Mouse (Mus musculus) neural tube, embryonic 15.5 days (tissue): ENCODE results near the gene BC051019. TPM values are rescaled to one million over a fixed set of nuclear protein-coding genes. Genes with fewer than 3 reads are reported as not detected.

Experiments
- ATAC-seq: fragments of 200-750 bp; cut with Nextera tagmentation; 2 replicates; pipeline ENCODE4 v1.8.0; 2017; ENCODE audit warnings: mild to moderate bottlenecking, moderate TSS enrichment, moderate library complexity; ENCODE audit not compliant: low FRiP score
- H3K27ac ChIP-seq: fragments of 300-500 bp; sonication (generic); replicated peaks from 2 replicates; pipeline ENCODE4 v1.5.1; 2015; ENCODE audit warnings: mild to moderate bottlenecking, inconsistent platforms
- H3K27me3 ChIP-seq: fragments of 300-500 bp; sonication (generic); replicated peaks from 2 replicates; pipeline ENCODE4 v1.6.1; 2015; ENCODE audit warnings: inconsistent platforms
- H3K36me3 ChIP-seq: fragments of 300-500 bp; sonication (generic); 2 replicates; pipeline ENCODE4 v1.6.1; 2015; ENCODE audit warnings: inconsistent platforms
- H3K4me1 ChIP-seq: fragments of 300-500 bp; sonication (generic); 2 replicates; pipeline ENCODE4 v1.6.1; 2015; ENCODE audit warnings: inconsistent platforms
- H3K4me2 ChIP-seq: fragments of 300-500 bp; sonication (generic); 2 replicates; pipeline ENCODE4 v1.6.1; 2015; ENCODE audit warnings: inconsistent platforms, mild to moderate bottlenecking, moderate library complexity
- H3K4me3 ChIP-seq: fragments of 300-500 bp; sonication (generic); replicated peaks from 2 replicates; pipeline ENCODE4 v1.5.1; 2015; ENCODE audit warnings: mild to moderate bottlenecking, inconsistent platforms
- H3K9ac ChIP-seq: fragments of 300-500 bp; sonication (generic); replicated peaks from 2 replicates; pipeline ENCODE4 v1.6.1; 2015; ENCODE audit warnings: mild to moderate bottlenecking, inconsistent platforms
- H3K9me3 ChIP-seq: fragments of 300-500 bp; sonication (generic); replicated peaks from 2 replicates; pipeline ENCODE4 v1.6.1; 2016; ENCODE audit warnings: inconsistent platforms
- WGBS: fragments of 180-500 bp; shearing (Covaris S2); methylation state at CpG from one replicate; pipeline ENCODE4 v1.1.7; 2015; ENCODE audit warnings: mixed read lengths; 5-methylcytosine and 5-hydroxymethylcytosine counted together
- polyA plus RNA-seq: library from polyadenylated mRNA; unstranded; fragments of >200 nt; fragmentation: Nextera tagmentation; extraction: Ambion mirVana; gene quantifications from 2 replicates; pipeline ENCODE4 v1.2.1, GENCODE M21; 2015

The BC051019 gene
- polyA plus RNA-seq, 1 experiment from 2014 or later = not detected

- H3K9ac ChIP-seq = no peak overlapping the region
- WGBS = 63% methylated on average over 4 of the region's 4 CpGs
- H3K27me3 ChIP-seq = no peaks in the 10 kb centered on the region
- no peak overlapping the region for H3K4me3 ChIP-seq
- no peak overlapping the region for H3K4me2 ChIP-seq
- no peaks in the 10 kb centered on the region for H3K36me3 ChIP-seq
- peaks cover 9% of the 10 kb centered on the region; the same call in 1 of the 2 replicates for H3K4me1 ChIP-seq
- ATAC-seq = no peak
- H3K9me3 ChIP-seq = no peaks in the 10 kb centered on the region
- H3K27ac ChIP-seq = no peak overlapping the region
Observed at GRCm38 (mm10) chr7:109674944-109675628, 48.6 kb downstream of the BC051019 start.

GRCm38 (mm10) chr7:109671581-109672471, 51.8 kb downstream of the BC051019 start:
- ATAC-seq = peak; percentile 93
- H3K27me3 ChIP-seq = no peaks in the 10 kb centered on the region
- no peaks in the 10 kb centered on the region for H3K36me3 ChIP-seq
- peaks cover 9% of the 10 kb centered on the region; the same call in 1 of the 2 replicates for H3K4me1 ChIP-seq
- H3K4me2 ChIP-seq = peak overlapping the region; percentile 70
- 1% methylated on average over 34 of the region's 44 CpGs for WGBS
- H3K9ac ChIP-seq = peak overlapping the region; percentile 51
- H3K27ac ChIP-seq = peak overlapping the region; percentile 79
- peak overlapping the region; percentile 48 for H3K4me3 ChIP-seq
- H3K9me3 ChIP-seq = no peaks in the 10 kb centered on the region

GRCm38 (mm10) chr7:109669426-109670170, 54.1 kb downstream of the BC051019 start:
- ATAC-seq = no peak
- H3K4me3 ChIP-seq = no peak overlapping the region
- peaks cover 9% of the 10 kb centered on the region; the same call in 1 of the 2 replicates for H3K4me1 ChIP-seq
- WGBS = 88% methylated on average over 5 of the region's 5 CpGs
- peak overlapping the region; percentile 13; the same call in 1 of the 2 replicates for H3K4me2 ChIP-seq
- no peak overlapping the region for H3K9ac ChIP-seq
- H3K27ac ChIP-seq = no peak overlapping the region
- no peaks in the 10 kb centered on the region for H3K27me3 ChIP-seq
- no peaks in the 10 kb centered on the region for H3K9me3 ChIP-seq
- H3K36me3 ChIP-seq = no peaks in the 10 kb centered on the region

GRCm38 (mm10) chr7:109666664-109667063, 57.0 kb downstream of the BC051019 start:
- Histone ChIP-seq H3K9ac (no peak overlapping the region), H3K27me3 (no peaks in the 10 kb centered on the region), H3K4me3 (no peak overlapping the region), H3K27ac (no peak overlapping the region), H3K4me2 (no peak overlapping the region), H3K9me3 (no peaks in the 10 kb centered on the region), H3K4me1 (peaks cover 5% of the 10 kb centered on the region; the same call in 1 of the 2 replicates), H3K36me3 (no peaks in the 10 kb centered on the region)
- 75% methylated on average over 5 of the region's 5 CpGs for WGBS
- ATAC-seq = no peak

- H3K36me3 ChIP-seq = no peaks in the 10 kb centered on the region
- no peaks in the 10 kb centered on the region for H3K4me1 ChIP-seq
- no peak overlapping the region for H3K27ac ChIP-seq
- no peak overlapping the region for H3K9ac ChIP-seq
- no peak for ATAC-seq
- 87% methylated on average over 4 of the region's 4 CpGs for WGBS
- no peak overlapping the region for H3K4me3 ChIP-seq
- H3K9me3 ChIP-seq = no peaks in the 10 kb centered on the region
- no peak overlapping the region for H3K4me2 ChIP-seq
- H3K27me3 ChIP-seq = no peaks in the 10 kb centered on the region
Observed at GRCm38 (mm10) chr7:109662626-109663025, 61.0 kb downstream of the BC051019 start.

Other genes with a start within 250 kb of the BC051019 start
- gene Trim66, start 215.7 kb downstream of the BC051019 start, polyA plus RNA-seq = 0.47 and 0.73 TPM in 2 replicates
- 81.6 and 93.8 TPM in 2 replicates for gene Rpl27a, start 204.7 kb downstream of the BC051019 start, polyA plus RNA-seq
- 18.2 and 29.3 TPM in 2 replicates for gene St5, start 20.2 kb downstream of the BC051019 start, polyA plus RNA-seq
- 16.2 and 21.7 TPM in 2 replicates for gene Akip1, start 20.2 kb downstream of the BC051019 start, polyA plus RNA-seq
- gene Ascl3, start 7.9 kb upstream of the BC051019 start, polyA plus RNA-seq = 0.23 TPM in 1 of 2 replicates, not detected in the other
- 125 and 134 TPM in 2 replicates for gene Tmem9b, start 29.0 kb upstream of the BC051019 start, polyA plus RNA-seq
- gene Nrip3, start 58.2 kb upstream of the BC051019 start, polyA plus RNA-seq = 12.7 and 14.1 TPM in 2 replicates
- gene Scube2, start 141.8 kb upstream of the BC051019 start, polyA plus RNA-seq = 3.2 and 3.5 TPM in 2 replicates
- 34.4 and 39.2 TPM in 2 replicates for gene Dennd5a, start 236.6 kb upstream of the BC051019 start, polyA plus RNA-seq